Mouse (Mus musculus): ENCODE data around the gene Smpd1. TPM values are rescaled to one million over a fixed set of nuclear protein-coding genes. Genes with fewer than 3 reads are reported as not detected.

Gene Smpd1
- polyA plus RNA-seq, 1 experiment from 2014 or later, result 58.9 TPM

DNA sequence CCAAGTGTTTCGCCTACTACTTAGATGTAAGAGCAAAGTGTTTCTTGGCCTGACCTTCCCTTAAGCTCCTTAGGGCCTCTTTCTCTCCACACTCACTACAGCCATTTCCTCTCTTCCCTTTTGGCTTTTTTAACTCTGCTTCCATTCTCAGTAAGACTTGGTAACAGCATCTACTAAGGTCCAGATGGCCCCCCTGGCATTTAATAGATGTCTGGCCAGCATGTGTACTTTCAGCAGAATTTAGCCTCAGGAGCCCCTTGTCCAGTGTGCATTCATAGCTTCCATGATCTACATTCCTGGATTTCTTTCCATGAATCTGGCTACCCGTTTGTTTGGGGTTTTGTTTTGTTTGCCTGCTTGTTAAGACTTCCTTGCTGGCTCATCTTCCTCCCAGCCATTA, 24.3 kb downstream of the Smpd1 start:
- Histone ChIP-seq H3K9ac (no peak overlapping the region), H3K4me2 (replicated peaks) (no peak overlapping the region), H3K27ac (replicated peaks) (no peak overlapping the region), H3K4me3 (replicated peaks) (no peak overlapping the region), H3K4me1 (peaks cover 27% of the 10 kb centered on the region), H3K36me3 (peaks cover 7% of the 10 kb centered on the region), H3K27me3 (no peaks in the 10 kb centered on the region), H3K9me3 (replicated peaks) (no peaks in the 10 kb centered on the region)
- WGBS, result 70% methylated on average over 2 of the region's 2 CpGs
- ATAC-seq (ENCODE audit: insufficient number of reproducible peaks, low FRiP score, low TSS enrichment, low read depth), result no peak

DNA sequence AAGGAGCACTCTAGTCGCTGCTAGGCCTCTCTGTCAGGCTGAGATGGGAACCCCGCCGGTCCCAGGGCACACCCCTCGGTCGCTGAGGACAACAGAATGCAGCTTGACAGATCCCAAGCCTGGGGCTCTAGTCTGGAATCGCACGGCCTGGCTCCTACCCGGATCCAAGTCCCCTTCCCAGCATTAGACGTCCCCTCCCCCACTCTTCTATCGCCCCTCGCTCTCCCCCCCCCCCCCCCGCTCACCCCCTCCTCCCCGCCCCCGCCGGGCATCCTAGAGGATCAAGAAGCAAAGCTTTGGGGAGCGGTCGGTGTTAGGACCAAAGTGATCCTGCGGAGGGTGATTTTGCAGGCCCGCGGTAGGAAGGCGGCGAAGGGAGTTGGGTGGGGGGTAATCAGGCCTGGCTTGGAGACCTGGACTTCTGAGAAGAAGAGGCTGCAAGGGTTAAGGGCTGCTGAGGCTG, 26.5 kb downstream of the Smpd1 start:
- peak overlapping the region; percentile 63 for H3K9ac ChIP-seq
- H3K9me3 ChIP-seq (replicated peaks), result no peaks in the 10 kb centered on the region
- no peaks in the 10 kb centered on the region for H3K27me3 ChIP-seq
- no peaks in the 10 kb centered on the region for H3K36me3 ChIP-seq
- peaks cover 27% of the 10 kb centered on the region for H3K4me1 ChIP-seq
- peak overlapping the region; percentile 78 for H3K27ac ChIP-seq (replicated peaks)
- WGBS, result 0% methylated on average over 15 of the region's 22 CpGs
- peak overlapping the region; percentile 80 for H3K4me2 ChIP-seq (replicated peaks)
- H3K4me3 ChIP-seq (replicated peaks), result peak overlapping the region; percentile 68
- ATAC-seq (ENCODE audit: insufficient number of reproducible peaks, low FRiP score, low TSS enrichment, low read depth), result 0 out of 2 replicates have a peak, but pooled peaks have one; percentile 16

DNA sequence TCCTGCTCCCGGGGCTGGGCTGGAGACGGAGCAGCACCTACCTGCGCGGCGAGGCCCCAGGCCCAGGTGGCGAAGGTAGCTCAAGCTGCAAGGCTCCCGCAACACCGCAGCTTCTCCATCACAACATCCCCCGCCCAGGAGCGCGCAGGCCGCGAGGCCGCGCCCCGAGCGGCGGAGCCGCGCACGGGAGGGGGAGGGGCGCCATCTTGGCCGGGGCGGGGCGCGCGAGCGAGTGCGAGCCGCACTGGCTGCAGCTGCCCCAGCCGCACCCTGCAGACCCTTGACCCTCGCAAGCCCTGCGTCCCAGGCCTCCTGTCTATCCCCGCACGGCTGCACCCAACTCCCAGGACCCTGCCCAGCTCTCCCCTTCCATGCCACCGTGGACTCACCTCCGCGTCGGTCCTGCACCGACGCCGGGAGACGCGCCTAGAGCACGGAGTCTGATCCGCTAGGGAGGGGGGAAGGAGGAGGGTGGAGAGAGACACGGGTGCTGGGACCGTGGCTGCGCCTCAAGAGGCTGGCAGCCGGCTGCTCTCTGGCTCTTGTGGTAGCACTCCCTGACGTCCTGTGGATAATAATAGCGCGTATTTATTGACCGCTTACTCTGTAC, 27.0 kb downstream of the Smpd1 start, which contains the start of gene Apbb1:
Gene Apbb1 (minus strand): TSS at position 560 of the 610 bp plus-strand sequence.
- H3K36me3 ChIP-seq, result no peaks in the 10 kb centered on the region
- peak within 1 kb of the TSS; percentile 78 for H3K27ac ChIP-seq (replicated peaks)
- no peaks in the 10 kb centered on the region for H3K9me3 ChIP-seq (replicated peaks)
- peak within 1 kb of the TSS; percentile 63 for H3K9ac ChIP-seq
- peak; percentile 89 for ATAC-seq (ENCODE audit: insufficient number of reproducible peaks, low FRiP score, low TSS enrichment, low read depth)
- under 1% methylated on average over 47 of the region's 54 CpGs for WGBS
- H3K27me3 ChIP-seq, result no peaks in the 10 kb centered on the region
- peak within 1 kb of the TSS; percentile 80 for H3K4me2 ChIP-seq (replicated peaks)
- peak within 1 kb of the TSS; percentile 68 for H3K4me3 ChIP-seq (replicated peaks)
- peaks cover 27% of the 10 kb centered on the region for H3K4me1 ChIP-seq

DNA sequence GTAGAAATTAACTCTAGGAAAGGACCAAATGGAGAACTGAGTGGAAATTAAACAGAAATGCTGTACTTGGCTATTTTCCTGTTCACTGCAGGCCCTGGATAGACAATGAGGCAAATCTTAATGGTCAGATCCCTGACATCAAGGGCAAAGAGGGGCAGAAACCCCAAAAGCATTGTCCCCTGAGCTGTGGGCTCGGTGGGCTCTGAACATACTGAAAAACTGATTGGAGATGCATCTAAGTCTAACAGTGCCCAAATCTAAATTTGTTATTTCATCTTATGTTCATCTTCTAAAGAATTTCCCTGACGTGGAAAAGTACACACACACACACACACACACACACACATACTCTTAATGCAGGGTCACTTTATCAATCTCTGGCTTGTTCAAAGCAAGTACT, 27.8 kb downstream of the Smpd1 start:
- WGBS, result 71% methylated on average over 2 of the region's 2 CpGs
- Histone ChIP-seq H3K36me3 (no peaks in the 10 kb centered on the region), H3K27ac (replicated peaks) (no peak overlapping the region), H3K27me3 (no peaks in the 10 kb centered on the region), H3K4me2 (replicated peaks) (peak overlapping the region; percentile 80), H3K4me1 (peaks cover 24% of the 10 kb centered on the region), H3K4me3 (replicated peaks) (peak overlapping the region; percentile 68), H3K9me3 (replicated peaks) (no peaks in the 10 kb centered on the region), H3K9ac (no peak overlapping the region)
- ATAC-seq (ENCODE audit: insufficient number of reproducible peaks, low FRiP score, low TSS enrichment, low read depth), result no peak

DNA sequence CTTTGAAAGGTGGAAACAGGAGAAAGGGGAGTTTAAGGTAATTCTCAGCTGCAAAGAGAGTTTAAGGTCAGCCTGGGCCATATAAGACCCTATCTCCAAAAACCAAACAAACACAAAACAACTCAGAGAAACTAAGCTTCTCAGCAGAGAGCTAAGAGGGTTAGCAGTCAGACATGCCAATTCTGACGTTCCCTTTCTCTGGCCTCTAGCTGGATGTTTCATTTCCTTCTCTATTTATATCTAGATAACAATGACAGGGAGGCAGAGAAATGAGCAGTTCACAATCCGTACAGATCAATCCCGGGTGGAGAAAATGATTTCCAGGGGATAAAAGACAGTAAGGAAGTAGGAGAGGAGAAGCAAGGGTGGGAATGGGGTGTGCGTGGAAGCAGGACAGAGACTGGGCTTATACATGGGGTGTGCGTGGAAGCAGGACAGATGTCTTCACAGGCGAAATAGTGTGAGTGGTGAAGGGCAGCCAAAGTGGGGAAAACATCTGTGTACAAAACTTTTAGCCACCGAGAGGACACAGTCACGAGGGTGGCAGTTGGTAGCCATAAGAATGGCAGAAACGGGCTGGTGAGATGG, 34.3 kb downstream of the Smpd1 start:
- no peaks in the 10 kb centered on the region for H3K9me3 ChIP-seq (replicated peaks)
- H3K36me3 ChIP-seq, result no peaks in the 10 kb centered on the region
- no peak for ATAC-seq (ENCODE audit: insufficient number of reproducible peaks, low FRiP score, low TSS enrichment, low read depth)
- H3K9ac ChIP-seq, result no peak overlapping the region
- no peak overlapping the region for H3K27ac ChIP-seq (replicated peaks)
- no peak overlapping the region for H3K4me3 ChIP-seq (replicated peaks)
- WGBS, result 58% methylated on average over 9 of the region's 9 CpGs
- no peak overlapping the region for H3K4me2 ChIP-seq (replicated peaks)
- H3K27me3 ChIP-seq, result no peaks in the 10 kb centered on the region
- H3K4me1 ChIP-seq, result no peaks in the 10 kb centered on the region

DNA sequence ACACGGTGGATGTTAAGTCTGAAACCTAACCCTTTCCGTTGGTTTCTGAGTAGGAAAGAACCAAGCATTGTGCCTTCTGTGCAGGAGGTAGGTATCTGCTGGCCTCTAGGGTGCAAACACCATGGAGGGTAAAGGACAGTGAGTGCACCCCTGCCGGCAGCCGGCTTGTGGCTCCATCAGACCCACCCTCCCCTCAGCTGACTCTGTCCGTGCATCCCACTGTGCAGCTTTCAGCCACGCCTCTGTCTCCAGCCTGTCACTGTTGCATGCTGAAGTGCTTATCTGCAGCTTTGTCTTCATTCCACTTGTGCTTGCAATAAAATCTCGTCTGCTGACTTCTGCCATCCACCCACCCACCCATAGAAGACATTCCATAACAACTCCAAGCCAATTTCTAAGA, 35.9 kb downstream of the Smpd1 start:
- Histone ChIP-seq H3K36me3 (no peaks in the 10 kb centered on the region), H3K27me3 (no peaks in the 10 kb centered on the region), H3K4me3 (replicated peaks) (no peak overlapping the region), H3K9ac (no peak overlapping the region), H3K9me3 (replicated peaks) (no peaks in the 10 kb centered on the region), H3K4me2 (replicated peaks) (no peak overlapping the region), H3K4me1 (no peaks in the 10 kb centered on the region), H3K27ac (replicated peaks) (no peak overlapping the region)
- no peak for ATAC-seq (ENCODE audit: insufficient number of reproducible peaks, low FRiP score, low TSS enrichment, low read depth)
- 30% methylated on average over 7 of the region's 7 CpGs for WGBS

DNA sequence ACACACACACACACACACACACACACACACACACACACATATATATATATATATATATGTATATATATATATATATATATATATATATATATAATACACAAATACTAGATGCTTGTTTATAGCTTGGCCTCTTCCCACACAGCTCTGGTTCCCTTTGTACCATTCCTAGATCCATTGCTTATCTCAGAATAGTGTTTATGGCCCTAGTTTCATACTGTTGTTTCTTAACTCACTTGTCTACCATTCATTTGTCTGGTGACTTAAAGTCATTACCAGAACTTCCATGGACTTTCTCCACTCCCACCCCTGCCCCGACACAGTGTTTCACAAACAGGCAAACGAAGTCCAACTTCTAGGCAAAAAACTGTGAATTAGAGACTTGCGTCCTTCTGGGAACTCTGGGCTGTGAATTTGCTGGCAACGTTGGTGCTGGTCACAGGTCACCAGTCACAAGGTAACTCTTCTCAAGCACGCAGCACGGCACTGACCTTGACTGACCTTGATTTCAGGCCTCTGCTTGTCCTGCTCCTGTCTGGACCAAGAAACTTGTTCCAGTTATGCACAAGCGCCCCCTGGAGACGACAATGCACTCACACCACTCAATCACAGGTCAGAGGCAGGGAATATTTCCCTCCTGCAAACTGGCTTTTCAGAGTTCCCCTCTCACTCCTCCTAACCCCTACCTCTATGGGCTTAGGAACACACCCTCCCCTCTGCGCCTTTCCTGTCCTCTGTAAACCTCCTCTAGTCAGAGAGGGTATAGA, 48.9 kb downstream of the Smpd1 start:
- Histone ChIP-seq H3K4me3 (replicated peaks) (no peak overlapping the region), H3K4me1 (no peaks in the 10 kb centered on the region), H3K9ac (no peak overlapping the region), H3K27ac (replicated peaks) (no peak overlapping the region), H3K36me3 (no peaks in the 10 kb centered on the region), H3K27me3 (no peaks in the 10 kb centered on the region), H3K4me2 (replicated peaks) (no peak overlapping the region), H3K9me3 (replicated peaks) (no peaks in the 10 kb centered on the region)
- 31% methylated on average over 9 of the region's 9 CpGs for WGBS
- peak; percentile 47; the same call in 1 of the 2 replicates for ATAC-seq (ENCODE audit: insufficient number of reproducible peaks, low FRiP score, low TSS enrichment, low read depth)

Other genes with a start within 250 kb of the Smpd1 start
- 0.20 and 0.53 TPM in 2 replicates for gene Olfr689, start 243.2 kb upstream of the Smpd1 start, polyA plus RNA-seq (2015; fragmentation: Nextera tagmentation; extraction: Ambion mirVana)
- 0.13 and 0.24 TPM in 2 replicates for gene Olfr690, start 220.3 kb upstream of the Smpd1 start, polyA plus RNA-seq (2015; fragmentation: Nextera tagmentation; extraction: Ambion mirVana)
- gene Olfr691, start 212.1 kb upstream of the Smpd1 start, polyA plus RNA-seq (2015; fragmentation: Nextera tagmentation; extraction: Ambion mirVana), result 0.33 and 0.41 TPM in 2 replicates
- gene Olfr692, start 186.1 kb upstream of the Smpd1 start, polyA plus RNA-seq (2015; fragmentation: Nextera tagmentation; extraction: Ambion mirVana), result 0.33 and 0.39 TPM in 2 replicates
- gene Gm5901, start 179.3 kb upstream of the Smpd1 start, polyA plus RNA-seq (2015; fragmentation: Nextera tagmentation; extraction: Ambion mirVana), result not detected in 2 replicates
- gene Fam160a2, start 154.3 kb upstream of the Smpd1 start, polyA plus RNA-seq (2015; fragmentation: Nextera tagmentation; extraction: Ambion mirVana), result 41.3 and 44.0 TPM in 2 replicates
- 0.51 and 0.87 TPM in 2 replicates for gene Cnga4, start 149.8 kb upstream of the Smpd1 start, polyA plus RNA-seq (2015; fragmentation: Nextera tagmentation; extraction: Ambion mirVana)
- gene Cckbr, start 128.6 kb upstream of the Smpd1 start, polyA plus RNA-seq (2015; fragmentation: Nextera tagmentation; extraction: Ambion mirVana), result 0.48 and 0.49 TPM in 2 replicates
- gene Cavin3, start 72.1 kb upstream of the Smpd1 start, polyA plus RNA-seq (2015; fragmentation: Nextera tagmentation; extraction: Ambion mirVana), result 150 and 156 TPM in 2 replicates
- gene Apbb1, start 27.3 kb downstream of the Smpd1 start, polyA plus RNA-seq (2015; fragmentation: Nextera tagmentation; extraction: Ambion mirVana), result 53.1 and 63.4 TPM in 2 replicates
- 0.32 and 0.33 TPM in 2 replicates for gene Hpx, start 45.8 kb downstream of the Smpd1 start, polyA plus RNA-seq (2015; fragmentation: Nextera tagmentation; extraction: Ambion mirVana)
- gene Trim3, start 79.2 kb downstream of the Smpd1 start, polyA plus RNA-seq (2015; fragmentation: Nextera tagmentation; extraction: Ambion mirVana), result 45.2 and 48.1 TPM in 2 replicates
- 204 and 209 TPM in 2 replicates for gene Timm10b, start 85.7 kb downstream of the Smpd1 start, polyA plus RNA-seq (2015; fragmentation: Nextera tagmentation; extraction: Ambion mirVana)
- 96.7 and 97.7 TPM in 2 replicates for gene Arfip2, start 86.1 kb downstream of the Smpd1 start, polyA plus RNA-seq (2015; fragmentation: Nextera tagmentation; extraction: Ambion mirVana)
- 30.0 and 33.1 TPM in 2 replicates for gene Gm45799, start 86.2 kb downstream of the Smpd1 start, polyA plus RNA-seq (2015; fragmentation: Nextera tagmentation; extraction: Ambion mirVana)
- gene Dnhd1, start 96.5 kb downstream of the Smpd1 start, polyA plus RNA-seq (2015; fragmentation: Nextera tagmentation; extraction: Ambion mirVana), result 1.1 and 2.8 TPM in 2 replicates
- 357 and 386 TPM in 2 replicates for gene Ilk, start 182.2 kb downstream of the Smpd1 start, polyA plus RNA-seq (2015; fragmentation: Nextera tagmentation; extraction: Ambion mirVana)
- gene Rrp8, start 183.0 kb downstream of the Smpd1 start, polyA plus RNA-seq (2015; fragmentation: Nextera tagmentation; extraction: Ambion mirVana), result 35.4 and 40.9 TPM in 2 replicates
- 128 and 131 TPM in 2 replicates for gene Taf10, start 190.0 kb downstream of the Smpd1 start, polyA plus RNA-seq (2015; fragmentation: Nextera tagmentation; extraction: Ambion mirVana)
- 67.0 and 82.0 TPM in 2 replicates for gene Tpp1, start 197.9 kb downstream of the Smpd1 start, polyA plus RNA-seq (2015; fragmentation: Nextera tagmentation; extraction: Ambion mirVana)
- gene Dchs1, start 233.3 kb downstream of the Smpd1 start, polyA plus RNA-seq (2015; fragmentation: Nextera tagmentation; extraction: Ambion mirVana), result 15.5 and 17.7 TPM in 2 replicates

Data from embryonic facial prominence, embryonic 15.5 days (tissue).